Mouse (Mus musculus) liver, embryonic 14.5 days (tissue): ENCODE measurements at regions not wholly inside any gene's neighbourhood (a gene's known extent, or its start where the extent isn't known, plus 50 kb on each side); places are given as distances from the start of the nearest gene placed in this dataset.

Source experiments
- CTCF ChIP-seq: IDR thresholded peaks from 2 replicates; pipeline ENCODE4 v1.5.1; 2016; ENCODE audit warnings: antibody characterized with exemption, low read depth, control low read depth
- EP300 ChIP-seq: IDR thresholded peaks from 2 replicates; pipeline ENCODE4 v1.6.1; 2016; ENCODE audit warnings: antibody characterized with exemption, low read depth

GRCm38 (mm10) chr19:59629161-59629445 is 170.9 kb downstream of the Emx2 start:
- no peak for TF ChIP-seq EP300
- TF ChIP-seq CTCF = no peak
